Mouse (Mus musculus) duodenum, adult 2 months (tissue): ENCODE results near the gene Gm10112. TPM values are rescaled to one million over a fixed set of nuclear protein-coding genes. Genes with fewer than 3 reads are reported as not detected.

Experiments used
- polyA plus RNA-seq: library from polyadenylated mRNA; depleted of rRNA; stranded (reverse); fragments of >200 nt; gene quantifications from 2 replicates; pipeline ENCODE4 v1.2.3, GENCODE M21; 2012; ENCODE audit warnings: low replicate concordance; rRNA removed

Gm10112 gene
- polyA plus RNA-seq, result not detected in 2 replicates

GRCm38 (mm10) chrX:111168040-111168439, at the start of gene Gm10112:
TSS of gene Gm10112 (plus strand) at chrX:111168340.

Other genes with a start within 250 kb of the Gm10112 start
- not detected in 2 replicates for gene Cylc1, start 57.9 kb upstream of the Gm10112 start, polyA plus RNA-seq